Mouse (Mus musculus): Measurements from ENCODE around the gene Lrrfip1.

DNA sequence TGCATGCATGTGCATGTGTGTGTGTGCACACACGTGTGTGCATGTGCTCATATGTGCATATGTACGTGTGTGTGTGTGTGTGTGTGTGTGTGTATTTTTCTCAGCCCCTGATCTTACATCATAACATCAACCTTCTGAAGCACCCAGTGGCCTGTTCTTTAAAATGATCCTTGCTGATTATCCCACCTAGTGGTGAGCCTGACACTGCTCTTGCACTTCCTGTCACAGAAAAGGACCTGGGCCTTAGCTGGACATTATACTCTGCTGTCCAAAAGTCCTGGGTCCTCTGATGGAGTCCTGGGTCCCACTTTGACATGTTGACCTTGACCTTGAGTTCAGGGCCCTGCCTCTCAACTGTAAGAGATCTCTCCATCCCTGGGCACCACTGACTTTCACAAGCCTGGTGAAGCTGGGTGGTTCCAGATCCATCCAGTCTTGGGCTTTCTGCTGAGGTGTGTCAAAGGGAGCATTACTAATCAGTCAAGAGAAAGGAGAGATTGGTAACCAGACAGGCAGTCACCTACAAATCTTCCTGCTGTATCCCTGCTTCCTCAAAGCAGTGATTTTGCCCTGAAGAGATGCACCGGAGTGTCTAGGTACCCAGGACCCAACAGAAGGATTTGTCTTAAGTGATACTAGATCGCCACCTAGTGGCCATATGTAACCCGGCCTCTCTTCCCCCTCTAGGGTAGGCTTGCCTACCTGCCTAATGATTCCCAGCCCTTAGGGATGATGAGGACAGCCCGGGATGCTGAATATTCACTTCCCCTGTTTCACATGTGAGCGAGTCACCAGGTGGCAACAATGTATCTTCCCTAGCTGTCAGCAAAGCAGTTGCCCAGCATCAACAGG lies 42.1 kb upstream of the Lrrfip1 start:
- TF ChIP-seq EP300 (IDR thresholded peaks at IDR 0.05; ENCODE audit: low read depth) (no peak), CTCF (IDR thresholded peaks at IDR 0.05; ENCODE audit: low read depth) (peak; percentile 84)

Measured in liver, embryonic 14.5 days (tissue).